18 mouse cellular contexts compared by ENCODE assay signal in genomic region chr5:10416949-10417348, GRCm38 (mm10).
DNase-seq lines count a peak whose midpoint lies in the region; ATAC-seq and TF ChIP-seq lines count a peak whose summit lies in the region.
"Had no signal": no experiment of that assay in that cellular context is flagged by ENCODE, and none has a peak within 500 bp of the region (broad histone marks: within the 10 kb centered on the region; RNA-seq: fewer than 3 reads in every experiment).

No protein-coding gene starts in this region.

- H3K27ac ChIP-seq in forebrain, embryonic 13.5 days, result no peak overlapping the region
- peak overlapping the region; percentile 40; the same call in 1 of the 2 replicates for H3K27ac ChIP-seq in midbrain, embryonic 11.5 days (ENCODE audit: low read depth, low read length)
- no peak overlapping the region for H3K27ac ChIP-seq in gastrocnemius, adult 2 months
- H3K27ac ChIP-seq in heart, embryonic 10.5 days, result no peak overlapping the region
- no peak overlapping the region for H3K27ac ChIP-seq in kidney, embryonic 16.5 days (ENCODE audit: low read length)
- H3K27ac ChIP-seq: hindbrain, embryonic 10.5 days; limb, embryonic 13.5 days; liver, embryonic 14.5 days; lung, embryonic 15.5 days; macrophage had no signal

- peak; percentile 5 for DNase-seq in brain, adult 2 months (ENCODE audit: low read depth, low spot score)
- peak; percentile 65 for DNase-seq in brain, embryonic 14.5 days (ENCODE audit: low read depth)
- DNase-seq in midbrain, embryonic 11.5 days (ENCODE audit: low spot score, missing footprints), result peak; percentile 90
- no peak for DNase-seq in gastrocnemius, adult 2 months
- DNase-seq in heart, embryonic 10.5 days (ENCODE audit: low spot score), result no peak
- DNase-seq: cerebellum, adult 9-10 months; gastrocnemius, postnatal 14 days; kidney, adult 18-20 months; kidney, postnatal 25 days; right cerebral cortex, adult 18-20 months; thymus, postnatal 25 days had no signal

- H3K9me3 ChIP-seq in forebrain, embryonic 13.5 days (replicated peaks), result no peaks in the 10 kb centered on the region
- no peaks in the 10 kb centered on the region for H3K9me3 ChIP-seq in midbrain, embryonic 11.5 days (ENCODE audit: control insufficient read depth, low read length)
- H3K9me3 ChIP-seq in heart, embryonic 10.5 days, result no peaks in the 10 kb centered on the region
- no peaks in the 10 kb centered on the region for H3K9me3 ChIP-seq in kidney, embryonic 16.5 days (ENCODE audit: low read length)
- H3K9me3 ChIP-seq: hindbrain, embryonic 10.5 days; limb, embryonic 13.5 days; lung, embryonic 15.5 days had no signal

- intact Hi-C loops in gastrocnemius, adult 2 months (cut with DNase I), result no loop called here

- 14% methylated on average over 6 of the region's 6 CpGs for WGBS in forebrain, embryonic 13.5 days
- 33% methylated on average over 6 of the region's 6 CpGs for WGBS in midbrain, embryonic 11.5 days
- WGBS in heart, embryonic 10.5 days, result 87% methylated on average over 6 of the region's 6 CpGs
- 89% methylated on average over 6 of the region's 6 CpGs for WGBS in kidney, embryonic 16.5 days

- TF ChIP-seq POLR2A in brain, embryonic 14.5 days (IDR thresholded peaks at IDR 0.05; ENCODE audit: borderline replicate concordance, extremely low read depth, insufficient read depth, insufficient read length, poor library complexity, severe bottlenecking), result no peak

- H3K36me3 ChIP-seq in forebrain, embryonic 13.5 days (ENCODE audit: poor library complexity, severe bottlenecking), result no peaks in the 10 kb centered on the region
- H3K36me3 ChIP-seq in midbrain, embryonic 11.5 days (ENCODE audit: control insufficient read depth, insufficient read depth, low read length), result no peaks in the 10 kb centered on the region
- no peaks in the 10 kb centered on the region for H3K36me3 ChIP-seq in heart, embryonic 10.5 days
- no peaks in the 10 kb centered on the region for H3K36me3 ChIP-seq in kidney, embryonic 16.5 days (ENCODE audit: insufficient read depth, low read length)
- H3K36me3 ChIP-seq: hindbrain, embryonic 10.5 days; limb, embryonic 13.5 days; lung, embryonic 15.5 days had no signal

- H3K4me3 ChIP-seq in forebrain, embryonic 13.5 days, result no peak overlapping the region
- H3K4me3 ChIP-seq in midbrain, embryonic 11.5 days (ENCODE audit: low read depth, low read length), result no peak overlapping the region
- H3K4me3 ChIP-seq in gastrocnemius, adult 2 months, result no peak overlapping the region
- no peak overlapping the region for H3K4me3 ChIP-seq in heart, embryonic 10.5 days
- H3K4me3 ChIP-seq in kidney, embryonic 16.5 days (ENCODE audit: low read length), result no peak overlapping the region
- H3K4me3 ChIP-seq: hindbrain, embryonic 10.5 days; limb, embryonic 13.5 days; lung, embryonic 15.5 days had no signal

- ATAC-seq in forebrain, embryonic 13.5 days, result peak; percentile 75
- peak; percentile 81 for ATAC-seq in midbrain, embryonic 11.5 days (ENCODE audit: low FRiP score)
- ATAC-seq in kidney, embryonic 16.5 days (ENCODE audit: low FRiP score, low TSS enrichment), result no peak

- no peak overlapping the region for H3K4me2 ChIP-seq in forebrain, embryonic 13.5 days
- no peak overlapping the region for H3K4me2 ChIP-seq in midbrain, embryonic 11.5 days
- H3K4me2 ChIP-seq in kidney, embryonic 16.5 days (replicated peaks; ENCODE audit: low read depth, low read length), result no peak overlapping the region
- H3K4me2 ChIP-seq: limb, embryonic 13.5 days; lung, embryonic 15.5 days had no signal

- H3K27me3 ChIP-seq in forebrain, embryonic 13.5 days, result peaks cover 3% of the 10 kb centered on the region; the same call in 1 of the 2 replicates
- no peaks in the 10 kb centered on the region for H3K27me3 ChIP-seq in midbrain, embryonic 11.5 days (ENCODE audit: control insufficient read depth, insufficient read depth, low read length)
- no peaks in the 10 kb centered on the region for H3K27me3 ChIP-seq in heart, embryonic 10.5 days (ENCODE audit: insufficient read depth, poor library complexity, severe bottlenecking)
- H3K27me3 ChIP-seq in kidney, embryonic 16.5 days (ENCODE audit: insufficient read depth, low read length), result no peaks in the 10 kb centered on the region
- H3K27me3 ChIP-seq: limb, embryonic 13.5 days; lung, embryonic 15.5 days had no signal

- peaks cover 19% of the 10 kb centered on the region for H3K4me1 ChIP-seq in forebrain, embryonic 13.5 days
- peaks cover 4% of the 10 kb centered on the region for H3K4me1 ChIP-seq in midbrain, embryonic 11.5 days (ENCODE audit: control insufficient read depth, insufficient read depth, low read length)
- no peaks in the 10 kb centered on the region for H3K4me1 ChIP-seq in heart, embryonic 10.5 days
- no peaks in the 10 kb centered on the region for H3K4me1 ChIP-seq in kidney, embryonic 16.5 days (ENCODE audit: insufficient read depth, low read length)
- H3K4me1 ChIP-seq: hindbrain, embryonic 10.5 days; limb, embryonic 13.5 days; lung, embryonic 15.5 days had no signal

- TF ChIP-seq CTCF in brain, embryonic 14.5 days (IDR thresholded peaks at IDR 0.05; ENCODE audit: borderline replicate concordance, extremely low read depth, insufficient read depth, insufficient read length), result no peak
- TF ChIP-seq CTCF in gastrocnemius, adult 2 months (IDR thresholded peaks at IDR 0.05), result no peak

- H3K9ac ChIP-seq in forebrain, embryonic 13.5 days, result no peak overlapping the region
- H3K9ac ChIP-seq in midbrain, embryonic 11.5 days (ENCODE audit: low read length), result no peak overlapping the region
- no peak overlapping the region for H3K9ac ChIP-seq in kidney, embryonic 16.5 days (replicated peaks; ENCODE audit: low read length)
- H3K9ac ChIP-seq: limb, embryonic 13.5 days; liver, embryonic 14.5 days; lung, embryonic 15.5 days had no signal

Comparison
In these comparisons a context has a peak if more than half of its experiments do, and no peak if none do; other contexts are left out.
1. DNase-seq: peak in brain, adult 2 months (single experiment), brain, embryonic 14.5 days (single experiment) and midbrain, embryonic 11.5 days (single experiment); none in gastrocnemius, adult 2 months (single experiment) and heart, embryonic 10.5 days (single experiment).